Mouse (Mus musculus) ES-E14 (cell line): Measurements from ENCODE around the gene Tmem86b.

Experiments
- CHD2 ChIP-seq: IDR thresholded peaks from 2 replicates; pipeline ENCODE4 v1.6.1; 2014; ENCODE audit warnings: mild to moderate bottlenecking, low read depth, low read length, inconsistent platforms
- HCFC1 ChIP-seq: IDR thresholded peaks from 2 replicates; pipeline ENCODE4 v1.6.1; 2012; ENCODE audit warnings: low read length, inconsistent platforms, borderline replicate concordance; ENCODE audit not compliant: insufficient read depth
- MAFK ChIP-seq: IDR thresholded peaks from 2 replicates; pipeline ENCODE4 v1.6.1; 2014; ENCODE audit warnings: mild to moderate bottlenecking, low read depth, low read length, inconsistent platforms; ENCODE audit not compliant: insufficient read depth
- ZC3H11A ChIP-seq: IDR thresholded peaks from 2 replicates; pipeline ENCODE4 v1.6.1; 2012; ENCODE audit warnings: low read depth, mild to moderate bottlenecking, inconsistent platforms, low read length, borderline replicate concordance
- ZNF384 ChIP-seq: IDR thresholded peaks from 2 replicates; pipeline ENCODE4 v1.6.1; 2012; ENCODE audit warnings: low read depth, low read length, inconsistent platforms

- TF ChIP-seq ZNF384: no peak
- no peak for TF ChIP-seq MAFK
- TF ChIP-seq ZC3H11A: no peak
- TF ChIP-seq HCFC1: no peak
- no peak for TF ChIP-seq CHD2
Measured at GRCm38 (mm10) chr7:4608002-4608401, 23.2 kb downstream of the Tmem86b start.
